Mouse (Mus musculus): ENCODE results near the gene Klhl9. TPM values are rescaled to one million over a fixed set of nuclear protein-coding genes. Genes with fewer than 3 reads are reported as not detected.

Gene Klhl9
- polyA plus RNA-seq, 1 experiment from 2014 or later: 105 TPM

GRCm38 (mm10) chr4:88676824-88677223 is 45.4 kb downstream of the Klhl9 start, which contains the start of gene Ifna16:
Gene Ifna16, minus strand, starts transcription at chr4:88676924.
- no peak for ATAC-seq (ENCODE audit: insufficient number of reproducible peaks, low FRiP score, low TSS enrichment, low read depth)
- no peak within 1 kb of the TSS for H3K9ac ChIP-seq
- WGBS: 69% methylated on average over 1 of the region's 1 CpGs
- H3K27me3 ChIP-seq: no peaks in the 10 kb centered on the region
- no peak within 1 kb of the TSS for H3K4me2 ChIP-seq
- H3K9me3 ChIP-seq: no peaks in the 10 kb centered on the region
- H3K4me1 ChIP-seq: no peaks in the 10 kb centered on the region
- no peak within 1 kb of the TSS for H3K27ac ChIP-seq
- H3K36me3 ChIP-seq: no peaks in the 10 kb centered on the region
- H3K4me3 ChIP-seq: no peak within 1 kb of the TSS

Other genes with a start within 250 kb of the Klhl9 start
- not detected in 2 replicates for gene Ifnb1, start 199.7 kb downstream of the Klhl9 start, polyA plus RNA-seq (2015; fragmentation: Nextera tagmentation; extraction: Ambion mirVana)
- gene Ifna15, start 164.2 kb downstream of the Klhl9 start, polyA plus RNA-seq (2015; fragmentation: Nextera tagmentation; extraction: Ambion mirVana): not detected in 2 replicates
- not detected in 2 replicates for gene Ifna14, start 150.7 kb downstream of the Klhl9 start, polyA plus RNA-seq (2015; fragmentation: Nextera tagmentation; extraction: Ambion mirVana)
- gene Ifna9, start 130.1 kb downstream of the Klhl9 start, polyA plus RNA-seq (2015; fragmentation: Nextera tagmentation; extraction: Ambion mirVana): not detected in 2 replicates
- not detected in 2 replicates for gene Ifna12, start 119.1 kb downstream of the Klhl9 start, polyA plus RNA-seq (2015; fragmentation: Nextera tagmentation; extraction: Ambion mirVana)
- gene C87499, start 88.1 kb downstream of the Klhl9 start, polyA plus RNA-seq (2015; fragmentation: Nextera tagmentation; extraction: Ambion mirVana): not detected in 2 replicates
- not detected in 2 replicates for gene Ifna13, start 78.0 kb downstream of the Klhl9 start, polyA plus RNA-seq (2015; fragmentation: Nextera tagmentation; extraction: Ambion mirVana)
- gene Ifna16, start 45.5 kb downstream of the Klhl9 start, polyA plus RNA-seq (2015; fragmentation: Nextera tagmentation; extraction: Ambion mirVana): not detected in 2 replicates
- not detected in 2 replicates for gene Ifna2, start 38.6 kb downstream of the Klhl9 start, polyA plus RNA-seq (2015; fragmentation: Nextera tagmentation; extraction: Ambion mirVana)
- not detected in 2 replicates for gene Ifnab, start 31.1 kb downstream of the Klhl9 start, polyA plus RNA-seq (2015; fragmentation: Nextera tagmentation; extraction: Ambion mirVana)
- 0.56 and 1.1 TPM in 2 replicates for gene Gm26566, start 660 bp downstream of the Klhl9 start, polyA plus RNA-seq (2015; fragmentation: Nextera tagmentation; extraction: Ambion mirVana)
- gene Gm13271, start 32.4 kb upstream of the Klhl9 start, polyA plus RNA-seq (2015; fragmentation: Nextera tagmentation; extraction: Ambion mirVana): not detected in 2 replicates
- 0.36 and 0.60 TPM in 2 replicates for gene Gm13283, start 37.7 kb upstream of the Klhl9 start, polyA plus RNA-seq (2015; fragmentation: Nextera tagmentation; extraction: Ambion mirVana)
- 0.76 and 0.87 TPM in 2 replicates for gene Gm13290, start 51.4 kb upstream of the Klhl9 start, polyA plus RNA-seq (2015; fragmentation: Nextera tagmentation; extraction: Ambion mirVana)
- not detected in 2 replicates for gene Gm13289, start 54.5 kb upstream of the Klhl9 start, polyA plus RNA-seq (2015; fragmentation: Nextera tagmentation; extraction: Ambion mirVana)
- not detected in 2 replicates for gene Gm13272, start 57.4 kb upstream of the Klhl9 start, polyA plus RNA-seq (2015; fragmentation: Nextera tagmentation; extraction: Ambion mirVana)
- 0.26 and 0.37 TPM in 2 replicates for gene Ifnz, start 59.7 kb upstream of the Klhl9 start, polyA plus RNA-seq (2015; fragmentation: Nextera tagmentation; extraction: Ambion mirVana)
- gene Gm13276, start 63.2 kb upstream of the Klhl9 start, polyA plus RNA-seq (2015; fragmentation: Nextera tagmentation; extraction: Ambion mirVana): not detected in 2 replicates
- gene Gm13277, start 66.2 kb upstream of the Klhl9 start, polyA plus RNA-seq (2015; fragmentation: Nextera tagmentation; extraction: Ambion mirVana): not detected in 2 replicates
- not detected in 2 replicates for gene Gm13278, start 69.1 kb upstream of the Klhl9 start, polyA plus RNA-seq (2015; fragmentation: Nextera tagmentation; extraction: Ambion mirVana)
- not detected in 2 replicates for gene Gm13275, start 72.0 kb upstream of the Klhl9 start, polyA plus RNA-seq (2015; fragmentation: Nextera tagmentation; extraction: Ambion mirVana)
- not detected in 2 replicates for gene Gm13279, start 74.9 kb upstream of the Klhl9 start, polyA plus RNA-seq (2015; fragmentation: Nextera tagmentation; extraction: Ambion mirVana)
- gene Gm13285, start 77.2 kb upstream of the Klhl9 start, polyA plus RNA-seq (2015; fragmentation: Nextera tagmentation; extraction: Ambion mirVana): 0.93 and 1.4 TPM in 2 replicates
- 0.36 TPM in 1 of 2 replicates, not detected in the other for gene Gm13287, start 80.8 kb upstream of the Klhl9 start, polyA plus RNA-seq (2015; fragmentation: Nextera tagmentation; extraction: Ambion mirVana)
- gene Gm13288, start 83.1 kb upstream of the Klhl9 start, polyA plus RNA-seq (2015; fragmentation: Nextera tagmentation; extraction: Ambion mirVana): 0.15 TPM in 1 of 2 replicates, not detected in the other
- not detected in 2 replicates for gene Ifna7, start 93.8 kb upstream of the Klhl9 start, polyA plus RNA-seq (2015; fragmentation: Nextera tagmentation; extraction: Ambion mirVana)
- gene Ifna11, start 97.5 kb upstream of the Klhl9 start, polyA plus RNA-seq (2015; fragmentation: Nextera tagmentation; extraction: Ambion mirVana): not detected in 2 replicates
- gene Ifna6, start 105.0 kb upstream of the Klhl9 start, polyA plus RNA-seq (2015; fragmentation: Nextera tagmentation; extraction: Ambion mirVana): not detected in 2 replicates
- not detected in 2 replicates for gene Ifna5, start 113.1 kb upstream of the Klhl9 start, polyA plus RNA-seq (2015; fragmentation: Nextera tagmentation; extraction: Ambion mirVana)
- not detected in 2 replicates for gene Ifna4, start 119.4 kb upstream of the Klhl9 start, polyA plus RNA-seq (2015; fragmentation: Nextera tagmentation; extraction: Ambion mirVana)
- not detected in 2 replicates for gene Ifna1, start 127.6 kb upstream of the Klhl9 start, polyA plus RNA-seq (2015; fragmentation: Nextera tagmentation; extraction: Ambion mirVana)
- gene Ifne, start 157.7 kb upstream of the Klhl9 start, polyA plus RNA-seq (2015; fragmentation: Nextera tagmentation; extraction: Ambion mirVana): not detected in 2 replicates

Measured in limb, embryonic 15.5 days (tissue).